Mouse (Mus musculus) liver, adult 2 months (tissue): Measurements from ENCODE around the gene Rfc2. TPM values are rescaled to one million over a fixed set of nuclear protein-coding genes. Genes with fewer than 3 reads are reported as not detected.

ENCODE experiments used
- DNase-seq: peaks from one replicate; pipeline ENCODE4 v3.0.0-alpha.2; 2011; ENCODE audit warnings: low read depth, low spot score; ENCODE audit errors: extremely low read depth
- H3K27ac ChIP-seq: fragments of 200-500 bp; replicated peaks from 2 replicates; pipeline ENCODE4 v1.5.1; 2012; ENCODE audit warnings: low read depth, mild to moderate bottlenecking, control low read depth, inconsistent platforms, low read length; ENCODE audit not compliant: insufficient read depth
- H3K27me3 ChIP-seq: fragments of 200-500 bp; 2 replicates; pipeline ENCODE4 v1.6.1; 2012; ENCODE audit warnings: mild to moderate bottlenecking, moderate library complexity, low read length, inconsistent platforms; ENCODE audit not compliant: control insufficient read depth, insufficient read depth
- H3K36me3 ChIP-seq: fragments of 200-500 bp; 2 replicates; pipeline ENCODE4 v1.6.1; 2012; ENCODE audit warnings: low read length, inconsistent platforms; ENCODE audit not compliant: control insufficient read depth, insufficient read depth
- H3K4me1 ChIP-seq: fragments of 200-500 bp; 2 replicates; pipeline ENCODE4 v1.6.1; 2011; ENCODE audit warnings: low read length; ENCODE audit not compliant: control insufficient read depth, insufficient read depth
- H3K4me3 ChIP-seq: fragments of 200-500 bp; 2 replicates; pipeline ENCODE4 v1.5.1; 2011; ENCODE audit warnings: low read depth, mild to moderate bottlenecking, control low read depth, low read length, moderate library complexity; ENCODE audit not compliant: insufficient read depth
- H3K79me2 ChIP-seq: fragments of 200-500 bp; 2 replicates; pipeline ENCODE4 v1.6.1; 2012; ENCODE audit warnings: inconsistent platforms, mild to moderate bottlenecking, low read length, moderate library complexity; ENCODE audit not compliant: control insufficient read depth, insufficient read depth
- H3K9ac ChIP-seq: fragments of 200-500 bp; 2 replicates; pipeline ENCODE4 v1.6.1; 2012; ENCODE audit warnings: low read depth, mild to moderate bottlenecking, control low read depth, inconsistent platforms, low read length
- CTCF ChIP-seq: fragments of 200-500 bp; IDR thresholded peaks from 2 replicates; pipeline ENCODE4 v1.5.1; 2011; ENCODE audit warnings: low read depth, low read length, control low read depth
- POLR2A ChIP-seq: fragments of 200-500 bp; IDR thresholded peaks from 2 replicates; pipeline ENCODE4 v1.6.1; 2011; ENCODE audit warnings: low read length, control low read depth; ENCODE audit not compliant: insufficient read depth; ENCODE audit errors: extremely low read depth
- WGBS: fragments of 180-500 bp; shearing (Covaris S2); methylation state at CpG from one replicate; pipeline ENCODE4 v1.1.7; 2018; 5-methylcytosine and 5-hydroxymethylcytosine counted together
- polyA plus RNA-seq: library from polyadenylated mRNA; depleted of rRNA; stranded (reverse); fragments of >200 nt; gene quantifications from 2 replicates; pipeline ENCODE4 v1.2.3, GENCODE M21; 2012; rRNA removed
- total RNA-seq: library from RNA; depleted of rRNA; stranded (reverse); fragments of >200 nt; gene quantifications from 2 replicates; pipeline ENCODE4 v1.2.3, GENCODE M21; 2014; rRNA removed

The Rfc2 gene
- total RNA-seq (15.3 and 25.1 TPM in 2 replicates), polyA plus RNA-seq (22.6 and 24.4 TPM in 2 replicates)

DNA sequence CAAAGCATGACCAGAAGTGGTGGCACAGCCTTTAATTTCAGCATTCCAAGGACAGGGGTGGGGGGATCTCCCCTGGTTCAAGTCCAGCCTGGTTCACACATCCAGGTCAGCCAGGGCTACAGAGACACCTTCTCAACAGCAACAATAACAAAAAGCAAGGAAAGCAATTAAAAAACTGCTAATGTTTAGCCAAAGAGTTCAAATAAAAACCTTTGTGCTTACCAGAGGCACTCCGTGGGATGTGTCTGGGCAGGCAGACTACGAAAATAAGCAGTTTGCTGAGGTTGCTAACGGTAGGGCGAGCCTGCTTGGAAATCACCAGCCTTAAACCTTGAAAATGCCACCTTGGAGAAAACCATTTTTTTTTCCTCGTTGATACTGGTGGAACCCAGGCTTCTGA is at the start of gene Rfc2:
Rfc2 (plus strand) TSS at position 221 of the 400 bp plus-strand sequence.
- 86% methylated on average over 5 of the region's 5 CpGs for WGBS
- TF ChIP-seq POLR2A (no peak), CTCF (no peak)
- no peak within 1 kb of the TSS for H3K27ac ChIP-seq
- H3K36me3 ChIP-seq: no peaks in the 10 kb centered on the region
- H3K4me1 ChIP-seq: peaks cover 2% of the 10 kb centered on the region
- no peak within 1 kb of the TSS for H3K4me3 ChIP-seq
- DNase-seq: no peak
- no peak within 1 kb of the TSS for H3K9ac ChIP-seq
- no peaks in the 10 kb centered on the region for H3K27me3 ChIP-seq
- H3K79me2 ChIP-seq: no peaks in the 10 kb centered on the region; the same call in 1 of the 2 replicates

DNA sequence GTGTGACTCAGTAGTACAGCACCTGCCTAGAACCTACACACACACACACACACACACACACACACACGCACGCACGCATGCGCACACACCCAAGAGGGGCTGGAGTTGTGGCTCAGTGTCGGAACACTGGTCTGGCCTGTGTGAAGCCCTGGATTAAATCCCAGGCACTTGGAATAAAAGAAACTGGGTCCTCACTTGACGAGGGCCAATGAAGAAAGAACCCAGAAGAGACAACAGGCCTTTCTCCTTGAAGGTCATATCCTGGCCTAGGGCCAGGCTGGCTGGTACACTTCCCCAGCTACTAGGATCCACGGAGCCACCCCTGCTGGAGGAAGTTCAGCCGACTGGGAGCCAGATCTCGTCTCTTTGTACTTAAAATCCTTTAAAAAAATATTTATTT is 49.6 kb upstream of the Rfc2 start:
- no peaks in the 10 kb centered on the region for H3K4me1 ChIP-seq
- TF ChIP-seq CTCF: no peak
- no peak for TF ChIP-seq POLR2A
- H3K79me2 ChIP-seq: no peaks in the 10 kb centered on the region
- no peak overlapping the region for H3K27ac ChIP-seq
- 86% methylated on average over 9 of the region's 9 CpGs for WGBS
- no peaks in the 10 kb centered on the region for H3K27me3 ChIP-seq
- no peaks in the 10 kb centered on the region for H3K36me3 ChIP-seq
- H3K9ac ChIP-seq: no peak overlapping the region
- H3K4me3 ChIP-seq: no peak overlapping the region
- DNase-seq: no peak

- Histone ChIP-seq H3K79me2 (no peaks in the 10 kb centered on the region), H3K27ac (no peak overlapping the region), H3K4me1 (no peaks in the 10 kb centered on the region), H3K36me3 (no peaks in the 10 kb centered on the region), H3K9ac (no peak overlapping the region), H3K4me3 (no peak overlapping the region), H3K27me3 (no peaks in the 10 kb centered on the region)
- DNase-seq: peak; percentile 14
- 82% methylated on average over 6 of the region's 6 CpGs for WGBS
- TF ChIP-seq CTCF: no peak
- TF ChIP-seq POLR2A: no peak
These were observed 48.7 kb upstream of the Rfc2 start for GRCm38 (mm10) chr5:134532417-134532816.

DNA sequence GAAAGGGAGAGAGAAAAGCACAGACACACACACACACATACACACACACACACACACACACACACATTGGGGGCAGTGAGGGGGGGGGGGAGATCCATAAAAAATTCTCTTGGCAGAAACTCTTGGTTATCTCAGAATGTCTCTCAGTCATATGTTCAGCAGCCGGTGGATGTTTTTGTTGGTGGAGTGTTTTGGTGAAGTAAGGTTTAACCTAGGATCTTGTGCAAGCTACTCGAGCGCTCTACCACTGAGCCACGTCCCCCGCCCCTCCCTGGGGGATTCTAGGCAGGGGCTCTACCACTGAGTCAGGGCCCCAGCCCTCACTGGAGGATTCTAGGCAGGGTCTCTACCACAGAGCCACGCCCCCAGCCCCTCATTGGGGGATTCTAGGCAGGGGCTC is 45.1 kb upstream of the Rfc2 start:
- no peak overlapping the region for H3K4me3 ChIP-seq
- no peaks in the 10 kb centered on the region for H3K36me3 ChIP-seq
- H3K79me2 ChIP-seq: no peaks in the 10 kb centered on the region
- peaks cover 6% of the 10 kb centered on the region for H3K4me1 ChIP-seq
- H3K9ac ChIP-seq: no peak overlapping the region
- DNase-seq: no peak
- WGBS: 88% methylated on average over 6 of the region's 6 CpGs
- TF ChIP-seq POLR2A (no peak), CTCF (no peak)
- no peaks in the 10 kb centered on the region for H3K27me3 ChIP-seq
- no peak overlapping the region for H3K27ac ChIP-seq

DNA sequence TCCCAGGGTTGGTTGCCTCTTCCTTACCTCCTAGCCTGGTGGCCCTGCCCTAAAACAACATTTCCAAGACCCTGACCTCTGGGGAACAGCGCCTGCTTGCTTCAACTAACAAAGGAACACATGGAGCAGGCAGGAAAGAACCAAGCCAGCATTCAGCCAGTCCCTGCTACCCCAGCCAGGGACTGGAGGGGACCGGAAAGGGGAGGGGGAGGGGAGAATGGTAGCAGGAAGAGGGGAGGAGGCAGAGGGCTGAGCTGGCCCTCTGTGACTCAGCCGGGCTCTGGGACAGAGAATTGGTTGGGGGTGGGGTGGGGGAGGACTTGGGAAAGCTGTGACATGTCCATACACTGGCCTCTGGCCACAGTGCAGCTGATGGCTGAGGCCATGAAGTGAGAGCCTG is 41.3 kb upstream of the Rfc2 start:
- Histone ChIP-seq H3K27me3 (no peaks in the 10 kb centered on the region), H3K4me1 (peaks cover 12% of the 10 kb centered on the region), H3K27ac (no peak overlapping the region), H3K4me3 (no peak overlapping the region), H3K79me2 (no peaks in the 10 kb centered on the region), H3K36me3 (no peaks in the 10 kb centered on the region), H3K9ac (no peak overlapping the region)
- WGBS: 36% methylated on average over 3 of the region's 3 CpGs
- peak; percentile 36 for DNase-seq
- no peak for TF ChIP-seq CTCF
- TF ChIP-seq POLR2A: no peak

DNA sequence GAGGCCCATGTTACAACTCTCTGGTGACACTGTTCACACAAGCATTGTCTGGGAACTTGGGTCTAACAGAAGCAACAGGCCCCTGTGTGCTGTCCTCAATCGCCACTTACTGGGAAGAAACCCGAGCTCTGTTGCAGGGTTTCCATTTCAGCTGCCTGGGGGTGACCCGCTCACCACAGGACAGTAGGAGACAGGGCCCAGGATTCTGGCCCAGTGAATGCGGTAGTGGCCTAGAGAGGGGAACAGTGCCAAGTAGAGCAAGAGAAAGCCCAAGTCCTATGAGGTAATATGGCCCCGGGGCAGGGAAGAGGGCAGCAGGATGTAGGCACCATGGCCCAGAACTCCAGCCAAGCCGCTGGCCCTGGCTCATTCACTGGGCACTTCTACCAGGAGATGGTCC is 40.3 kb upstream of the Rfc2 start:
- Histone ChIP-seq H3K9ac (no peak overlapping the region), H3K4me3 (no peak overlapping the region), H3K79me2 (no peaks in the 10 kb centered on the region), H3K36me3 (no peaks in the 10 kb centered on the region), H3K27me3 (no peaks in the 10 kb centered on the region), H3K4me1 (peaks cover 12% of the 10 kb centered on the region), H3K27ac (no peak overlapping the region)
- WGBS: 19% methylated on average over 6 of the region's 6 CpGs
- TF ChIP-seq POLR2A: no peak
- TF ChIP-seq CTCF: no peak
- DNase-seq: peak; percentile 90
